Mouse (Mus musculus) gastrocnemius, adult 18-20 months (tissue): Measurements from ENCODE around the gene Hoxb6. TPM values are rescaled to one million over a fixed set of nuclear protein-coding genes. Genes with fewer than 3 reads are reported as not detected.

Source experiments
- DNase-seq: peaks from one replicate; pipeline ENCODE4 v3.0.0; 2021; ENCODE audit warnings: low spot score
- long read RNA-seq, 2 experiments: library from polyadenylated mRNA; stranded (forward); transcript quantifications; one replicate each; pipeline ENCODE4 v2.0.0; 2021
- total RNA-seq, 2 experiments: library from RNA; stranded (reverse); gene quantifications; 2 replicates each; pipeline ENCODE4 v1.2.3; 2021

Hoxb6 gene
- total RNA-seq = under 1 TPM; 0.38 to 0.39 TPM
- long read RNA-seq, experiment 1 = 0 reads
- long read RNA-seq, experiment 2, partial matches to known transcripts = 0 of 1 reads
- long read RNA-seq, experiment 2, other reads (novel, unspliced or antisense) = 0 of 1 reads

DNA sequence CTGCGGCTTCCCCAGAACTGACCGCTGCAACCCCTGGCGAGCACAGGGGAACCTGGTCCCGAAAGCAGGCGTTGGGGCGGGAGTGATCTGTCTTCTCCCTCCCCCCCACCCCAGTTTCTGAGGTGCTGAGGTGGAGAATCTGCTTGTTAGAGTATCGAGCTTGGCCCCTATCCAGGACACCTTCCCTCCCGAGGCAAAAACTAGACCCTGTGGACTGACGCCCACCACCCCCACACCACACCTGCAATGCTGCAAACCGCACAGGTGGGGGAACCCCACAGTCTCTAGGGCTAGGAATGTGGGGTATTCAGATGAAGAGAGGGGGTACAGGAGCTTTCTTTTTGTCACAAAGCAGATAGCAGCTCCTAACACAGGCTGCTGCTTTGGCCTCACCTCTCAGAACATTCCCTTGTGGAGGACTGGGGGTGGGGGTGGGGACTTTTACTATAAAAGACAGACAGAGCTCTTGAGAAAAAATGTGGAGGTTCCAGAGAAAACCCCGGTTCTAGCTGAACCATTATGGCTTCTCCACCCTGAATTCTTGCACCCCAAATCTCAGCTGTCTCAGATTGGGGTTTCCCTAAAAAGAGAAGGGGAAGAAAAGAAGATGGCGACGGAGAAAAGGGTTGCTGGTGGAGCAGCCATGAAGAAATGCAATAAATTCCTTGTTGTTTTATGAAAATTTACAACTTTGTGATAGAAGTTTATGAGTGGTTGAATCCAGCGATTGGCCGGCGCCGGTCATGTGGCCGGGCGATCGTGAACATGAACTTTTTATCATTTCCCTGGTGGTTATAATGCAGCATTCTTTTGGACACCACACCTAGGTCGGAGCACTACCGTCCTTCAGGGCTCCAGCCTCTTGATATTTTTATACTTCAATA lies at the start of gene Hoxb6:
Gene Hoxb6 (plus strand): TSS at position 796 of the 884 bp plus-strand sequence.
- DNase-seq = no peak

DNA sequence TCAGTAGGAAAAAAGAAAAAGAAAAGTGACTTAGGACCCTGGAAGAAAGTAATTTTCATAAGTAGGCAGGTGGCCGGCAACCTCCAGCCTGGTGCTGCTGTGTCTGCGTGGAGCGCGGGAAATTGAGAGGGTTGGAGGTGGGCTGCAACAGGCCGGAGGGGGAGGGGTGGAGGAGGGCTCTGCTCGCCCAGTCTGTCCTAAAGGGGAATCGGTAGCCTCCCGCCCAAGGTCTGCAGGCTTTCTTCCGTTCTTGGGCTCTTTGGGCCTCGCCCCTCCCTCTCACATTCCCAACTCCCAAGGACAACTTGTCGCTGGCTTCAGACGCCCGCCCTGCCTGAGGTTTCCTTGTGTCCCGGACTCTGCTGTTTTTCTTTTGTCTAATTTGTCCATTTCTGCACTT lies 41.4 kb upstream of the Hoxb6 start:
- no peak for DNase-seq

DNA sequence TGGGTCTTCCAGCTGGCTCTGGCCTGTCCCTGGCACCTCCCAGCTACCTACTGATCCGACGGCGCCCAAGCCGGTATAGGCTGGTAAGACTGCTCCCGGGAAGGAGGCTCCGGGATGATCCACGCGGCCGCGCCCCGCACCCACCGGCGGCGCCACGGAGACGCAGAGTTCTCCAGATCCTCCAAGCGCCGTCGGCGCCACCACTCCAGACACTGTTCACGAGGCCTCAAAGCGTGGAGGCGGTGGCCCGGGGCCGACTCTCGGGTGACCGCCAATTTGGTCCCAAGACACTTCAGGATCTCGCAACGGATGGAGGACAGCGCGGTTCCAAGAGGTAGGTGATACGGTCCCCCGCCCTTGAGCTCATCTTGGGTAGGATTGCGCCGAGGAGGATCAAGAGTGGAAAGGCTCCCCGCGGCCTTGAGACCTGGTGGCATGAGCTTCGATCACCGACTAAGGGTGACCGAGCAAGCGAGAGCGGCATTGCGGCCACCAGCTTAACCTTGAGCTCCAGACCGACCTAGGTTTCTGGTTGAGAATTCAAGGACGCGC lies 40.7 kb upstream of the Hoxb6 start:
- DNase-seq = no peak

DNA sequence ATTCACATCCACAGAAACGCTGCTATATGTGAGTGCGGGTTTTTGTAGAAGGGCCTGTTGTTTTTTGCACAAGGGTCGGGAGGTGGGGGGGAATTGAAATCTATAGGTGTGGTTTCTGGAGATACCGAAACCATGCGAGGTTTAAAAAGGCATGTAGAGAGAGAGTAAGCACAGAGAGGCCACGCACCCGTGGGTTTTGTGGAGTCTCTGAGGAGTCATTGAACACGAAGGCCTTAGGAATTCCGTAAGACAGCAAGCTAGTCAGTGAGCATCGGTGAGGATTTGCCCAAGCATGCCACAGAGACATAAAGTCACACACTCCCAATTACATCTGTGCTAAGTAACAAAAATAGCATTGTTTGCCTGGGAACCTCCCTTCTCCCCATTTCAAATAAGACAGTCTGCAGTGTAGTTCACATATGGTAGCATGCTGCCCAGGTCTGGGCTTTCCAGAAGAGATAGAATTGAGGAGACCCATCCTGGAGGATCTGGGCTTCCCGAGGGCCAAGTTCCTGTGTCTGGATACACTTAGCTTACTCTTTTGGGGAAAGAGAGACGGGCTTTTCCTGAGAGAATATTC lies 39.6 kb upstream of the Hoxb6 start:
- no peak for DNase-seq

DNA sequence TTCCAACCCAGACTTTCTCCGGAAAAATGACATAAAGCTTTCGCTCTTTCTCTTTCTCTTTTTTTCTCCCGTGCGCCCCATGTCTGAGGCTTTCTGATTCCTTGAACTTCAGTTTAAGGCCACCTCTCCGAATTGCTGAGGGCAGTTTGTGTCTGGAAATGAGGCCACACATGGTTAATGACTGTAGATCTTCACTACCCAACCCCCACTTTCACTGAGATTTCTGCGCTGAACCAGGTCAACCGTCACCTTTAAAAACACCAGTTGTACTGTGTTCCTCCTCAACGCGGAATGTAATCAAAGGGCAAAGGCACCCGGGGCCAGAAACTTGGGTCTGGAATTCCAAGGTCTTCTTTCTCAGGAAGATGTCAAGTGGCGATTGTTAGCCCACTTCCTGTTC lies 38.1 kb upstream of the Hoxb6 start:
- DNase-seq = no peak

DNA sequence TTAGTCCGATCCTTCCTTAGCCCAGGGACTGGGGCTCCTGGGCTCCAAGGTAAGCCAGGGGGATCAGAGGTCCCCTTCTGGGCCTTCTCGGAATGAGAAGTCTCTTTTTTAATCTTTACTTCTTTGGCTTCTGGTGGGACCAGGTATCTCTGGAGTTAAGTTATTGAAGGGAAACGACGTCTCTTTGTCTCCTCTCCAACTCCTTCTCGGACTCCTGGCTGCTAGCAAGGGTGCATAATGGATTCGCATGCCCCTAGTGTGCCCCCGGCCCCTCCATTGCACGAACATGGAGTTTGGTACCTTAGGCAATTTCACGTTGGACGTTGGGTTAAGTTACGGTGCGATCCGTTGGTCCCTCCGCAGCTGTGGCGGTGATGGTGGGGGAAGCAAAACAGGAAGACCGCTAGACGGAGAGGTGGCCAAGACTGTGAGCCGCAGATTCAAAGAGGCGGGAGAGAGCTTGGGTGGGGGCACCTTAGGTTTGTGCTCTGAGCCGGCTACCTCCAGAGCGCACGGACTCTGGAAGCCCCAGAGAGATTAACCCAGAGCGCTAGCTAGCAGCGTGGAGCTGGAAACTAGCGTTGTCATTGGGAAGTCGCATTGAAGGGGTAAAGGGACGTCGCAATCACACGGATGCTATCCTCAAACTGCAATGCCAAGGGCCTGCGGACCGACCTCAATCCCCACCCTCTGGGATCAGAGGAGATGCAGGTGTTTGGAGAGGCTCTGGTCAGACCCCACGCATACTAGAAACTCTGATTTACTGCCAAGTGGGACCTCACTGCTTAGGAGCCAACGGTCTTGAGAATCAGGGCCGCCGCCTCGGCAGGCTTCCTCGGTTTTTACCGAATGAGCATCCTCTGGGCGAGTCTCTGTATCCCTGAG lies 36.9 kb upstream of the Hoxb6 start:
- DNase-seq = no peak

DNA sequence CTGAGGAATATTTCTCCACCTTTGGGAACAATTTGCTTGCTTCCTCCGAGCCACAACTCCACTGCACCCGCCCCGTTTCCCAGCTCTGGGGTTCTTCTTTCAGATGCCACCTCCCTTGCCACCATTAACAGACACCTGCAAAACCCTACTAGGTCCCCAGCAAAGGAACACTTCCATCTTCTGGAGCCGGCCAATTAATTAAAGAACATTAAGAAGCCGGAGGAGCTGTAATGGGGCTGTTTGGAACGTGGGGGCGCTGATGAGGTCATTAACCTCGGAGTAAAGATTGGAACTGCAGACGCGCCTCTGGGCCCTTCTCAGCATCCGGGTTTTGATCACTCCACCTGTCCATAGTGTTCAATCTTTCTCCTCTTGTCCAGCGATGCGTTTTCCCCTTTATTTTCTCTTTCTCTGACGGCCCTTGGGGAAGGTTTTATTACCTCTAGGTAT lies 36.3 kb upstream of the Hoxb6 start:
- DNase-seq = no peak

DNA sequence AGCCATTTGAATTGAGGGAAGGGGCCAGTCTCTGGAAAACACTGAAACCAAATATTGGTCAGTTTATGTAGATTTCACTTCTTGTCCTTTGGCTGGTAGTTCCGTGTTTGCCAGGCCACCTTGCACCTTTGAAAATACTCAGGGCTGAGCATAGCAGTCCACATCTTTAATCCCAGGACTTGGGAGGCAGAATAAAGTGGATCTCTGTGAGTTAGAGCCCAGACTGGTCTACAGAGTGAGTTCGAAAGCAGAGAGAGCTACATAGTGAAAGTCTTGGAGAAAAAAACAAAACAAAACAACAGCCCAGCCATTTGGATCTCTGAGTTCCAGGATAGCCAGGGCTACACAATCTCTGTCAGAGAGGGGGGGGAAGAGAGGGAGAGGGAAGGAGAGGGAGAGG lies 35.1 kb upstream of the Hoxb6 start:
- DNase-seq = no peak

DNA sequence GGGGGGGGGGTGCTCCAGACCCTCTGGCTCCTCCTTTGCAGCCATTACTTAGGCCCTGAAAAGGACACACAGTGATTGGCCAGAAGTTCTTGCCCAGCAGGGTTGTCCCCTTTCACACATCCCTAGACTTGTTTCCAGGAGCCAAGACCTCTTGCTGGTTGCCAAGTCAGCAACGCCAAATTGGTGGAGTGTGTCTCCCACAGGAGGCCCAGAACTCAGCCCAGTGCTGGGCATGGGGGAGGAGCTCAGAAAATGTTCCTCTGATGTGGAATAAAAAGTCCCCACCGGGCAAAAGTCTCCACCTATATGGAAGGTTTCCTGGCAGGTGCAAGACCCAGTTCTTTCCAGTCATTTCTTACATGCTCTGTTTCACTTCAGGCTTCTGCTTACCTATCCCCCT lies 33.2 kb upstream of the Hoxb6 start:
- no peak for DNase-seq

DNA sequence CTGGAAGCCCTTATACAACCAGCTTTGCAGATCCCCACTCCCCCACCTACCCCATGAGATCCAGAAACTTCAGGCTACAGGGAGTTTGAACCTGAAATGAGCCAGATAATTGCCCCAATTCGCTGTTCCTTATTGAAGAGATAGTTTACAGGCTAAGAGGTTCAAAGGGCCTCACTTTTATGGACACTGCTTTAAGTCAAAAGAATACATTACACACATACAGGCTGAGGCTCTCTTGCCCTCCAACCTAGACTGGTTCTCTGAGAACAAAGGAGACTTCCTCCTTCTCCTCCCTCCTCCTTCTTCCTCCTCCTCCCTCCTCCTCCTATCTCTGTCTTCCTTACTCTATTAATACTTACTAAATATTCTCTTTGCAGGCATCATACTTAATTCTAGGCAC lies 32.8 kb upstream of the Hoxb6 start:
- no peak for DNase-seq

DNA sequence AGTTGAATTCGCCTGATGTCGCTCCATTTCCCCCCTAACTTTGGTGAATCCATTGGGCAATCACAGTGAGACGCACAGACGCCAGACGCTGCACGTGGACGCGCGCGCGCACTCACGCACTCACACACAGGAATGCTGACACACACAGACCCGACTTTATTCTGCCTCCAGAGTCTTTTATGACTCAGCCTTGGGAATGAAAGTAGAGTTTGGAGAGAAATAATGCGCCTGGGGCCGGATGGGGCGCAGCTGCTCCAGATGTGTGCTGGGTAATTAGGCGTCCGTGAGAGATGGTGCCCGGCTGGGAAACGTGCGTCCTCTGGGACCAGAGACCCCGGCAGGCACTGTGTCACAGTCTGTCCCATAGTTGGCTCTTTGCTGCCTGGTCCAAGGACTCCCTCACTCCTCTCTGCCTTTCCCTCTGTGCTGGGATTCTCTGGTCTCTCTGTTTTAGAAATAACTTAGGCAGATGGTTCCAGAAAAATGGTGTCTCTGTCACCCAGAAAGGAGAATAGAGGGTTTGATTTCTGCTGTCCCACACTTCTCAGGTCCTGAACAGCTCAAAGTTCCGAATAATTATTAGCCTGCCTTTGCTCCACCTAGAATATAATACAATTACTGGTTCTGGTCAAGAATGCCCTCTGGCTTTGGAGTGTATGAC lies 31.8 kb upstream of the Hoxb6 start:
- DNase-seq = no peak

DNA sequence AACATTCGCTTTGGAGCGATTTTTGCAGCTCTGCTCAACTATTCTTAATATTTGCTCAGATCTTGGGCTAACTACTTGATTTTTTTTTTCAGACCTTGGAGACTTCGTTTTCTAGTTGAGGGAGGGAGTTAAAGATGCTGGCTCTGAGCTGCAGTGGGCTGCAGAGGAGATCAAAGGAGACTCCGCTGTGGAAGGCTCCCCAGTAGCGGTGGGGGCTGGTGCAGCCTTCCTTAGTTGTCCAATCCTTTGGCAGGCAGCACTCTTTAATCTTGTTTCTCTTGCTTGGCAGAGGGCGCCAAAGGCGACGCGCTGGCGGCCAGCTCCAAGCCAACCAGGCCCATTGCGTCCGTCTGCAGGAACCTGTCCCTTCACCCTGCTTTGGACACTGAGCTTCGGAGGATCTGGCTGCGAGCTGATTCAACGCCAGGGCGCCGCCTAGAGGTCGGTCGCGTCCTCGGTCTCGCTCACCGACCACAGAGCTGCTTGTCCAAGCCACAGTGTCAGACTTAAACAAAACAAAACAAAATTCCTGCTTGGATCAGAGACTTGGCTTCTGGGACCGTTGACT lies 30.9 kb upstream of the Hoxb6 start:
- DNase-seq = no peak

DNA sequence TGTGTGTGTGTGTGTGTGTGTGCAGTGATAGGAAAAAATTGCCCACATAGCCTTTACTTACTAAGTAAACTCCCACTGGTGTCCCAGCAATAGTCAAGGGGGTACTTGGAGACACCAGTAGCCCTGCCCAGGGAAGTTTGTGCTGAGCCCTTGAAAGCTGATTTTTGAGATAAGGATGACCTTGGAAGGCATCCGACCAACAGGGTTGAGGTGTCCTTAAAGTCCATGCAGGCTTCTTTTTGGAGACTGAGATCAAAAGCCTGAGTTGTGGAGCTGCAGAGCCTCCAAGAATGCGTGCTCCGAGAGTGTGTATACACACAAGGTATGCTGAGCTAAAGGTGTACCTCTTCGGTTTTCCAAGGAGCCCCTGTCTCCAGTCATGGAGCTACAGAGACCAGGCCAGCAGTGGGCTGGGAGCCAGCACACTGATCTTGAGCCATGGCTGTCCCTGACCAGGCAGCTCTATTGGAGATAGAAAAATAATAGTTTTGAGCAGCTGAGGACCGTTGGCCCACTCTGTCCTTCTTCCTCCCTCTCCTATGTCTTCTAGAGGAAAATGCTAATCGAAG lies 29.9 kb upstream of the Hoxb6 start:
- DNase-seq = no peak

DNA sequence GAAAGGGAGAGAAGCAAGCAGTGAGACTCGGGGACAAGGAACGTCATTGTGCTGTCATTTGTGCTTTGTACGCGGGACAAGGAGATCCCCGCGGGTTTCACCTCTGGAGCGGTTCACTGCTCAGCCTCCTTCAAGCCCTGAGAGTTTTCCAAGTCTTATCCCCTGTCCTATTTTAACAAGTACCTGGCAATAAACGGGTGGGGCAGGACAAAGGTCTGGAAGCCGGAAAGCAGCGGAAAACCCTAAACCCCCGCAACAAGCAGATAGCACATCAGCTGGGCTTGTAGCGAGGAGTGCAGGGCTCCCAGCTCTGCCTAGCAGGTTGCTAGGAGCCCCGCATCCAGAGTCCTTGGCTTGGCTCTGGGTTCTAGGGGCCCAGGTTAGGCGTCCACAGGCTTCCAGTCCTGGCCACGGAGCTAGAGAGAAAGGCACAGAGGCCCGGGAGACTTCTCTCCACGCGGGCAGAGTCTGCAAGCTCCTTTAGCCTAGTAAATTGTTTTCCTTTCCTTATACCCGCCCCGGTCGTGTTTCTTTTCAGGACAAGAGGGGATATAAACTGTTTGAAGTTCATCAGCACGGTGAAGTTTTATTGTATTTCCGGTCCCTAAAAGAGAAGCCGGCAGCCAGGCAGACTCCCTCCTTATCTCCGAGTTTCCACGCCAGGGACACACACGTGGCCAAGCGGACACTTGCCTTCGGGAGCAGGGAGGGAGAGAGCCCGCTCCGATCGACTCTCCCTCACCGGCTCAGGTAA lies 28.5 kb upstream of the Hoxb6 start:
- no peak for DNase-seq

DNA sequence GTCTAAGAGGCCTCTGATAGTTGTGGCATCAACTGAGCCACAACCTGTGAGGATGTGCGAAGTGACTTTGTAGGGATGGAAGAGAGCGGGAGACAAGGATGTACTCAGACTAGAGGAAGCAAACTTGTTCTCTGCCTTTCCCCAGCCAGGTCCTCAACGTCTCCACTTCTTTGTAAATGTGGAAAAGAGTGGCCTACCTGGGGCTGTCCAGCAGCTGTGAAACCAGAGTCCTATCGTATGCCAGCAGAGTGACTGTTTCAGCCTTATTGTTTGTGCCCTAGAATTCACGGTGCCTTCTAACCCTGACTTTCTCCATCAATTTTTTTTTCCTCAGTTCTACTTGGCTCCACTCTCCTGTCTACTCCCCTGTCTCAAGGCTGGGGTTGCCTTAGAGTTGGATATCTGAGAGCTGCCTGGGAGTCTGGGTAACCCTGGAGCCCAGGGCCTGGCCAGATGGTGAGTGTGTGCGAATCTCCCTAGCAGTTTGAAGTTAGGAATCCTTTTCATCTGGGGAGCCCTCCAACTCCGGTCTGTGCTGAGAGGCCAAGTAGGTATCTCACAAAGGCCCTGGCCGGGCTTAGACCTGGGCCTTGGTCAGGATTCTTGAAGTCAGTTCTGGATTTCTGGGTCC lies 27.8 kb upstream of the Hoxb6 start:
- no peak for DNase-seq

DNA sequence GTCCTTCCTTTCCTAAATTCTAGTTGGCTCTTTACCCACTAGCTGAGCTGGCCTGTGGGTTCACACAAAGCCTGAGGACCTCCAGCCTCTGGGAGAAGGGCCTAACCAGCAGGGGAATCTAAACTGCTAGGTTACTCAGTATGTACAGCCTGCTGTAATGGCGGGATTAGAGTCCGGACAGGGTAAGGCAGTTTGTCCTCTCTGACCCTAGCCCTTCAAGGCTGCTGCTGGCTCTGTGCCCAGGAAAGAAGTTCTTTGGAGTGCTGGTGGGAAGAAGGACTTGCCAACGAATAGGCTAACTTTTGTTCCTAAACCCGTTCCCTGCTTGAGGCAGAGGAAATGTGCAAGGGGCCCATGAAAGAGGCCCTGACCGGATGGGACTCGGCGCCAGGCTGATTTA lies 26.3 kb upstream of the Hoxb6 start:
- no peak for DNase-seq

DNA sequence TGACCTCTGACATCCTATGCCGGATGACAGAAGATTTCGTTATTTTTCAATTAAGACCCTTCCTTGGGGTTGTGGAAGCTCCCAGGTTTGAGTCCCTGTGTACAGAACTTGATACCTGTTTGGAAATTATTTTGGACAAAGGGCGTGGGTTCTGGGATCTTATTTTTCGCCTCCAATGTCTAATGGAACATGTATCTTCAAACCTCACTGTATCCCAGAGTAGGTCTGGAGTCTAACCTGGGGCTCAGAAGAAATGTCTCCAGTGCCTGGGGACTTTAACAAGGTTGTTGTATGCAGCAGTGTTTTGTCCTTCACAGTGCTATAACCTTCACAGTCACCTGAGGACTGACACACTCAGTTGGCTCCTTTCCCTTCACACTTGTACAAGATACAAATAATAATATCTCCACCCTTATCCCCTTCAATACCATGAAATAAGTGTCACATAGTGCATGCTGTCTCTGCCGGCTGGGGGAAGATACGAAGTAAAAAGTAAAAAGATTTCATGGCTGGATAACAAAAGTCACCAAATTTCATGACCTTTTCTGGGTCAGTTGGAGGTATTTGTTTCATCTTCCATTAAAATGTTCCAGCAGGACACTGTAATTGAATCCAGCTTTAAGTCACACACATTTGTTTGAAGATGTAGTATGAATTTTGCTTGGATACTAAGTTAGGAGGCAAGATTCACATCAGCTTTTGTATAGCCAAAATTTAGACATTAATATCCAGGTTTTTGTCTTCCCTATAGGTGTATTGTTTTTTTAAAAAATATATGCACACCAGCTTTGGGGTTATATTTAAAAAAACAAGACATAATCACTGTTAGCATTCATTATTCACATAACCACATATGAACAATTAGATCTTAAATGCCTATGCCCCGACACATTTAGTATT lies 25.0 kb upstream of the Hoxb6 start:
- DNase-seq = no peak
